Mouse (Mus musculus): ENCODE data around the gene Fsd1l.
"Not testable (repeated sequence)": the region's sequence is repeated elsewhere in the genome, so short reads cannot be mapped to it uniquely, and the experiment has no call there.

Fsd1l gene

GRCm38 (mm10) chr4:53630963-53631315 lies 332 bp upstream of the Fsd1l start:
- no peak for DNase-seq (ENCODE audit: low spot score)

GRCm38 (mm10) chr4:53632011-53632349 lies 709 bp downstream of the Fsd1l start:
- no peak for DNase-seq (ENCODE audit: low spot score)

- DNase-seq (ENCODE audit: low spot score), result no peak
These were observed 4.1 kb downstream of the Fsd1l start for GRCm38 (mm10) chr4:53635336-53635735.

GRCm38 (mm10) chr4:53637269-53637909 lies 6.1 kb downstream of the Fsd1l start:
- DNase-seq (ENCODE audit: low spot score), result no peak

- no peak for DNase-seq (ENCODE audit: low spot score)
These were observed 7.4 kb downstream of the Fsd1l start for GRCm38 (mm10) chr4:53638549-53639123.

GRCm38 (mm10) chr4:53658029-53658428 lies 26.8 kb downstream of the Fsd1l start:
- no peak for DNase-seq (ENCODE audit: low spot score)

- DNase-seq (ENCODE audit: low spot score), result no peak
These were observed 29.4 kb downstream of the Fsd1l start for GRCm38 (mm10) chr4:53660711-53661110.

GRCm38 (mm10) chr4:53682092-53682491 lies 50.8 kb downstream of the Fsd1l start:
- DNase-seq (ENCODE audit: low spot score), result no peak

- no peak for DNase-seq (ENCODE audit: low spot score)
These were observed 57.7 kb downstream of the Fsd1l start for GRCm38 (mm10) chr4:53688965-53689364.

- no peak for DNase-seq (ENCODE audit: low spot score)
These were observed 60.1 kb downstream of the Fsd1l start for GRCm38 (mm10) chr4:53691418-53691817.

GRCm38 (mm10) chr4:53709166-53709565 lies 77.9 kb downstream of the Fsd1l start:
- DNase-seq (ENCODE audit: low spot score), result not testable (repeated sequence)

- no peak for DNase-seq (ENCODE audit: low spot score)
These were observed 78.8 kb downstream of the Fsd1l start for GRCm38 (mm10) chr4:53710021-53710420.

GRCm38 (mm10) chr4:53710555-53711328 lies 79.5 kb downstream of the Fsd1l start:
- DNase-seq (ENCODE audit: low spot score), result no peak

- no peak for DNase-seq (ENCODE audit: low spot score)
These were observed 82.4 kb downstream of the Fsd1l start, which contains the start of gene Fktn for GRCm38 (mm10) chr4:53713704-53714050. Gene Fktn, plus strand, starts transcription at chr4:53713998.

GRCm38 (mm10) chr4:53714051-53714814 lies 83.0 kb downstream of the Fsd1l start:
- peak; percentile 81 for DNase-seq (ENCODE audit: low spot score)

GRCm38 (mm10) chr4:53715977-53716376 lies 84.7 kb downstream of the Fsd1l start:
- DNase-seq (ENCODE audit: low spot score), result no peak

GRCm38 (mm10) chr4:53717546-53717945 lies 86.3 kb downstream of the Fsd1l start:
- DNase-seq (ENCODE audit: low spot score), result no peak

- no peak for DNase-seq (ENCODE audit: low spot score)
These were observed 87.0 kb downstream of the Fsd1l start for GRCm38 (mm10) chr4:53718261-53718660.

- DNase-seq (ENCODE audit: low spot score), result no peak
These were observed 91.2 kb downstream of the Fsd1l start for GRCm38 (mm10) chr4:53722506-53722905.

- not testable (repeated sequence) for DNase-seq (ENCODE audit: low spot score)
These were observed 94.8 kb downstream of the Fsd1l start for GRCm38 (mm10) chr4:53726100-53726499.

- DNase-seq (ENCODE audit: low spot score), result no peak
These were observed 96.8 kb downstream of the Fsd1l start for GRCm38 (mm10) chr4:53728121-53728520.

- no peak for DNase-seq (ENCODE audit: low spot score)
These were observed 107.8 kb downstream of the Fsd1l start for GRCm38 (mm10) chr4:53738956-53739616.

All from ovary, adult 18-20 months (tissue).